Mouse (Mus musculus) A20 (cell line): Measurements from ENCODE around the gene G0s2.
"Not testable (repeated sequence)": the region's sequence is repeated elsewhere in the genome, so short reads cannot be mapped to it uniquely, and the experiment has no call there.

ENCODE experiments used
- DNase-seq: peaks from one replicate; pipeline ENCODE4 v3.0.0-alpha.2; 2011; ENCODE audit warnings: low read depth, low spot score

The G0s2 gene

GRCm38 (mm10) chr1:193289076-193289475 is 16.1 kb upstream of the G0s2 start:
- no peak for DNase-seq

- DNase-seq, result no peak
These were observed 14.6 kb upstream of the G0s2 start for GRCm38 (mm10) chr1:193287578-193287977.

- DNase-seq, result not testable (repeated sequence)
These were observed 12.8 kb upstream of the G0s2 start for GRCm38 (mm10) chr1:193285766-193286325.

- no peak for DNase-seq
These were observed 11.3 kb upstream of the G0s2 start for GRCm38 (mm10) chr1:193284228-193284779.

- no peak for DNase-seq
These were observed 8.3 kb upstream of the G0s2 start for GRCm38 (mm10) chr1:193281344-193281743.

GRCm38 (mm10) chr1:193279492-193279891 is 6.5 kb upstream of the G0s2 start:
- no peak for DNase-seq

GRCm38 (mm10) chr1:193278414-193279045 is 5.5 kb upstream of the G0s2 start:
- no peak for DNase-seq

GRCm38 (mm10) chr1:193274407-193275071 is 1.5 kb upstream of the G0s2 start:
- no peak for DNase-seq

GRCm38 (mm10) chr1:193272137-193272915 is 691 bp downstream of the G0s2 start:
- DNase-seq, result no peak

GRCm38 (mm10) chr1:193270965-193271763 is 1.9 kb downstream of the G0s2 start:
- no peak for DNase-seq

- no peak for DNase-seq
These were observed 7.3 kb downstream of the G0s2 start for GRCm38 (mm10) chr1:193265734-193266133.

- no peak for DNase-seq
These were observed 8.9 kb downstream of the G0s2 start, which contains the start of gene Hsd11b1 for GRCm38 (mm10) chr1:193263955-193264598. Gene Hsd11b1, minus strand, starts transcription at chr1:193264075.

- DNase-seq, result no peak
These were observed 9.8 kb downstream of the G0s2 start for GRCm38 (mm10) chr1:193263026-193263907.

- no peak for DNase-seq
These were observed 11.0 kb downstream of the G0s2 start for GRCm38 (mm10) chr1:193261897-193262548.

GRCm38 (mm10) chr1:193259559-193259958 is 13.5 kb downstream of the G0s2 start:
- DNase-seq, result no peak

- DNase-seq, result no peak
These were observed 16.4 kb downstream of the G0s2 start for GRCm38 (mm10) chr1:193256621-193257098.

GRCm38 (mm10) chr1:193256289-193256577 is 16.8 kb downstream of the G0s2 start:
- no peak for DNase-seq

- peak; percentile 41 for DNase-seq
These were observed 17.3 kb downstream of the G0s2 start for GRCm38 (mm10) chr1:193255488-193256288.
